In genomic region chr9:43893086-43893485, GRCm38 (mm10) we compare ENCODE assay signal across 25 mouse cellular contexts.
"Had no signal": no experiment of that assay in that cellular context is flagged by ENCODE, and none has a peak within 500 bp of the region (broad histone marks: within the 10 kb centered on the region; RNA-seq: fewer than 3 reads in every experiment).

No protein-coding gene starts in this region.

- H3K27ac ChIP-seq: embryonic facial prominence, embryonic 10.5 days; embryonic facial prominence, embryonic 12.5 days; embryonic facial prominence, embryonic 13.5 days; embryonic facial prominence, embryonic 15.5 days; forebrain, embryonic 10.5 days; forebrain, embryonic 12.5 days; forebrain, embryonic 13.5 days; forebrain, embryonic 15.5 days; gastrocnemius, adult 2 months; heart, adult 2 months; heart, embryonic 10.5 days had no signal

- DNase-seq: cerebellum, adult 9-10 months; cerebellum, adult 9-11 months; cerebellum, postnatal 25 days; cerebellum, postnatal 36 days; embryo, embryonic 11 days; gastrocnemius, adult 2 months; gastrocnemius, postnatal 10 days; gastrocnemius, postnatal 14 days; gastrocnemius, postnatal 25 days; gastrocnemius, postnatal 36 days; heart, adult 11 months; heart, adult 18-20 months; heart, adult 2 months had no signal

- H3K4me2 ChIP-seq: embryonic facial prominence, embryonic 12.5 days; embryonic facial prominence, embryonic 13.5 days; embryonic facial prominence, embryonic 15.5 days; forebrain, embryonic 12.5 days; forebrain, embryonic 13.5 days; forebrain, embryonic 15.5 days; heart, embryonic 11.5 days had no signal

- H3K4me3 ChIP-seq: embryonic facial prominence, embryonic 10.5 days; embryonic facial prominence, embryonic 12.5 days; embryonic facial prominence, embryonic 13.5 days; embryonic facial prominence, embryonic 15.5 days; erythroblast, embryonic 14.5 days; forebrain, embryonic 10.5 days; forebrain, embryonic 12.5 days; forebrain, embryonic 13.5 days; forebrain, embryonic 15.5 days; gastrocnemius, adult 2 months; heart, adult 2 months; heart, embryonic 10.5 days had no signal

- H3K36me3 ChIP-seq: embryonic facial prominence, embryonic 10.5 days; embryonic facial prominence, embryonic 12.5 days; embryonic facial prominence, embryonic 13.5 days; embryonic facial prominence, embryonic 15.5 days; forebrain, embryonic 10.5 days; forebrain, embryonic 12.5 days; forebrain, embryonic 15.5 days; heart, embryonic 10.5 days had no signal

- H3K9me3 ChIP-seq: embryonic facial prominence, embryonic 10.5 days; embryonic facial prominence, embryonic 12.5 days; embryonic facial prominence, embryonic 13.5 days; embryonic facial prominence, embryonic 15.5 days; forebrain, embryonic 10.5 days; forebrain, embryonic 12.5 days; forebrain, embryonic 13.5 days; forebrain, embryonic 15.5 days; heart, embryonic 10.5 days had no signal

- H3K27me3 ChIP-seq: embryonic facial prominence, embryonic 12.5 days; embryonic facial prominence, embryonic 13.5 days; embryonic facial prominence, embryonic 15.5 days; forebrain, embryonic 15.5 days had no signal

- ATAC-seq: forebrain, embryonic 13.5 days; forebrain, embryonic 15.5 days; forebrain, embryonic 16.5 days had no signal

- H3K4me1 ChIP-seq: embryonic facial prominence, embryonic 13.5 days had no signal

- H3K9ac ChIP-seq: embryonic facial prominence, embryonic 12.5 days; embryonic facial prominence, embryonic 13.5 days; embryonic facial prominence, embryonic 15.5 days; forebrain, embryonic 12.5 days; forebrain, embryonic 13.5 days; forebrain, embryonic 15.5 days had no signal
